Mouse (Mus musculus) CH12.LX (cell line): ENCODE data around the gene Spc24. TPM values are rescaled to one million over a fixed set of nuclear protein-coding genes. Genes with fewer than 3 reads are reported as not detected.
"Not testable (repeated sequence)": the region's sequence is repeated elsewhere in the genome, so short reads cannot be mapped to it uniquely, and the experiment has no call there.

Source experiments
- DNase-seq: peaks from one replicate; pipeline ENCODE4 v3.0.0-alpha.2; 2013; ENCODE audit errors: extremely low read depth
- H3K27ac ChIP-seq: 2 replicates; pipeline ENCODE4 v1.5.1; 2012; ENCODE audit warnings: low read depth, mild to moderate bottlenecking, control low read depth, moderate library complexity; ENCODE audit not compliant: insufficient read depth
- H3K27me3 ChIP-seq: replicated peaks from 2 replicates; pipeline ENCODE3; 2012; ENCODE audit warnings: inconsistent platforms
- H3K36me3 ChIP-seq, 2 experiments: replicated peaks in 1 of 2; 2 replicates each; pipeline versions ENCODE3 to v1.6.1; 2012; ENCODE audit warnings: inconsistent platforms in 1 of 2, low read length in 1 of 2, mild to moderate bottlenecking in 1 of 2, mixed read lengths in 1 of 2, moderate library complexity in 1 of 2; ENCODE audit not compliant: control insufficient read depth in 1 of 2, insufficient read depth in 1 of 2
- H3K4me1 ChIP-seq, 2 experiments: 2 replicates each; pipeline ENCODE4 v1.6.1; 2012; ENCODE audit warnings: inconsistent platforms in 1 of 2, moderate library complexity in 1 of 2; ENCODE audit not compliant: insufficient read depth in 2 of 2, control insufficient read depth in 1 of 2
- H3K4me2 ChIP-seq: 2 replicates; pipeline ENCODE4 v1.6.1; 2012; ENCODE audit warnings: low read depth, mild to moderate bottlenecking, control low read depth; ENCODE audit not compliant: poor library complexity, insufficient read depth, severe bottlenecking
- H3K4me3 ChIP-seq, 3 experiments: fragments of 150-350 bp in 1 of 3; sonication (generic) in 1 of 3; replicated peaks in 1 of 3; 2 replicates each; pipeline versions ENCODE3 to v1.5.1; 2011 to 2012; ENCODE audit warnings: low read depth in 2 of 3, low read length in 2 of 3, mild to moderate bottlenecking in 2 of 3, moderate library complexity in 2 of 3, control low read depth in 1 of 3, improper control_type of control experiment in 1 of 3, inconsistent platforms in 1 of 3, mixed read lengths in 1 of 3; ENCODE audit not compliant: poor library complexity in 1 of 3
- H3K79me2 ChIP-seq: replicated peaks from 2 replicates; pipeline ENCODE4 v1.6.1; 2012; ENCODE audit warnings: mild to moderate bottlenecking, moderate library complexity; ENCODE audit not compliant: control insufficient read depth, poor library complexity, insufficient read depth, severe bottlenecking; ENCODE audit errors: extremely low read depth
- H3K9ac ChIP-seq: 2 replicates; pipeline ENCODE4 v1.6.1; 2012; ENCODE audit warnings: low read depth, mild to moderate bottlenecking, control low read depth, moderate library complexity; ENCODE audit not compliant: insufficient read depth
- H3K9me3 ChIP-seq: replicated peaks from 2 replicates; pipeline ENCODE3; 2012; ENCODE audit warnings: low read length, inconsistent platforms, mixed read lengths
- BHLHE40 ChIP-seq: IDR thresholded peaks from 2 replicates; pipeline ENCODE4 v1.6.1; 2011; ENCODE audit warnings: mild to moderate bottlenecking, low read depth, low read length, improper control_type of control experiment
- ELF1 ChIP-seq: IDR thresholded peaks from 2 replicates; pipeline ENCODE4 v1.6.1; 2014; ENCODE audit warnings: low read depth, mild to moderate bottlenecking, inconsistent platforms, low read length, improper control_type of control experiment
- ETS1 ChIP-seq: conservative IDR thresholded peaks from 2 replicates; pipeline ENCODE4 v1.6.1; 2012; ENCODE audit warnings: low read depth, mild to moderate bottlenecking, inconsistent platforms, low read length, improper control_type of control experiment, moderate library complexity
- GABPA ChIP-seq: IDR thresholded peaks from 2 replicates; pipeline ENCODE4 v1.6.1; 2012; ENCODE audit warnings: low read depth, low read length, improper control_type of control experiment, inconsistent platforms; ENCODE audit not compliant: insufficient replicate concordance
- IRF4 ChIP-seq: IDR thresholded peaks from 2 replicates; pipeline ENCODE4 v1.6.1; 2014; ENCODE audit warnings: low read depth, mild to moderate bottlenecking, inconsistent platforms, low read length, improper control_type of control experiment
- JUN ChIP-seq: IDR thresholded peaks from 2 replicates; pipeline ENCODE4 v1.6.1; 2011; ENCODE audit warnings: low read depth, mild to moderate bottlenecking, low read length, improper control_type of control experiment, moderate library complexity; ENCODE audit not compliant: insufficient read depth
- KAT2A ChIP-seq: IDR thresholded peaks from 2 replicates; pipeline ENCODE4 v1.6.1; 2012; ENCODE audit warnings: low read length, improper control_type of control experiment, inconsistent platforms; ENCODE audit not compliant: insufficient replicate concordance
- MAFK ChIP-seq: IDR thresholded peaks from 2 replicates; pipeline ENCODE4 v1.6.1; 2011; ENCODE audit warnings: low read length, improper control_type of control experiment; ENCODE audit not compliant: insufficient replicate concordance
- MEF2A ChIP-seq: IDR thresholded peaks from 2 replicates; pipeline ENCODE4 v1.6.1; 2014; ENCODE audit warnings: low read depth, mild to moderate bottlenecking, inconsistent platforms, low read length, improper control_type of control experiment, borderline replicate concordance
- MXI1 ChIP-seq: IDR thresholded peaks from 2 replicates; pipeline ENCODE4 v1.6.1; 2011; ENCODE audit warnings: mild to moderate bottlenecking, low read depth, low read length, improper control_type of control experiment
- NELFE ChIP-seq: IDR thresholded peaks from 2 replicates; pipeline ENCODE4 v1.6.1; 2011; ENCODE audit warnings: low read depth, low read length, improper control_type of control experiment
- NRF1 ChIP-seq: IDR thresholded peaks from 2 replicates; pipeline ENCODE4 v1.6.1; 2014; ENCODE audit warnings: low read depth, mild to moderate bottlenecking, inconsistent platforms, low read length, improper control_type of control experiment, moderate library complexity
- POLR2A ChIP-seq: IDR thresholded peaks from 2 replicates; pipeline ENCODE4 v1.6.1; 2011; ENCODE audit warnings: low read depth, mild to moderate bottlenecking, improper control_type of control experiment, low read length
- RAD21 ChIP-seq: IDR thresholded peaks from 2 replicates; pipeline ENCODE4 v1.6.1; 2011; ENCODE audit warnings: low read depth, mild to moderate bottlenecking, low read length, improper control_type of control experiment, moderate library complexity
- SIN3A ChIP-seq: IDR thresholded peaks from 2 replicates; pipeline ENCODE4 v1.6.1; 2012; ENCODE audit warnings: low read length, improper control_type of control experiment, inconsistent platforms
- SMC3 ChIP-seq: IDR thresholded peaks from 2 replicates; pipeline ENCODE4 v1.6.1; 2011; ENCODE audit warnings: low read depth, low read length, improper control_type of control experiment
- TBP ChIP-seq: conservative IDR thresholded peaks from 2 replicates; pipeline ENCODE4 v1.6.1; 2011; ENCODE audit warnings: low read depth, low read length, improper control_type of control experiment
- UBTF ChIP-seq: IDR thresholded peaks from 2 replicates; pipeline ENCODE4 v1.6.1; 2012; ENCODE audit warnings: low read depth, mild to moderate bottlenecking, inconsistent platforms, low read length, improper control_type of control experiment, moderate library complexity
- USF1 ChIP-seq: IDR thresholded peaks from 2 replicates; pipeline ENCODE4 v1.6.1; 2014; ENCODE audit warnings: low read depth, mild to moderate bottlenecking, inconsistent platforms, low read length, improper control_type of control experiment
- ZKSCAN1 ChIP-seq: IDR thresholded peaks from 2 replicates; pipeline ENCODE4 v1.6.1; 2012; ENCODE audit warnings: low read depth, inconsistent platforms, low read length, improper control_type of control experiment, borderline replicate concordance
- ZMIZ1 ChIP-seq: IDR thresholded peaks from 2 replicates; pipeline ENCODE4 v1.6.1; 2012; ENCODE audit warnings: low read depth, mild to moderate bottlenecking, inconsistent platforms, low read length, improper control_type of control experiment
- dilution Hi-C: fragments of 300-500 bp; cut with MboI; formaldehyde crosslinking; loops from 2 replicates; pipeline ENCODE4 v1.14.3; 2020; ENCODE audit warnings: low sequenced_read_pairs; ENCODE audit not compliant: extremely low pct_unique_long_range_greater_than_20kb, extremely low pct_ligation_motif_present
- in situ Hi-C: fragments of 300-500 bp; cut with MboI; formaldehyde crosslinking; loops from 3 replicates; pipeline ENCODE4 v1.14.3; 2019; ENCODE audit warnings: low sequenced_read_pairs, low pct_ligation_motif_present, low pct_unique_long_range_greater_than_20kb, mixed read lengths
- polyA plus RNA-seq: library from polyadenylated mRNA; unstranded; fragments of >175 nt; gene quantifications from 2 replicates; pipeline ENCODE4 v1.2.1, GENCODE M21; 2012; ENCODE audit warnings: low read depth; ENCODE audit not compliant: insufficient read length
- total RNA-seq, 2 experiments: library from RNA; depleted of rRNA; stranded (reverse); fragments of 300-350 nt in 1 of 2; fragments of >200 nt in 1 of 2; gene quantifications; 2 replicates each; pipeline ENCODE4 v1.2.3; 2012 to 2014

Spc24 gene
- total and polyA plus RNA-seq, 3 experiments = 74.3 to 83.2 (median 82.7) TPM

GRCm38 (mm10) chr9:21794925-21795324 is 34.8 kb upstream of the Spc24 start:
- DNase-seq = no peak
- dilution Hi-C loops = no loop called here
- Histone ChIP-seq H3K9me3 (no peaks in the 10 kb centered on the region), H3K4me1 (peaks cover 0 to 15% of the 10 kb centered on the region in 2 experiments; a peak in 2 of 4 replicates), H3K27ac (no peak overlapping the region), H3K36me3 (peaks cover 0 to 3% of the 10 kb centered on the region in 2 experiments), H3K4me3 (no peak overlapping the region), H3K4me2 (no peak overlapping the region), H3K79me2 (no peaks in the 10 kb centered on the region), H3K9ac (no peak overlapping the region), H3K27me3 (peaks cover 28% of the 10 kb centered on the region)
- in situ Hi-C loops = no loop called here
- TF ChIP-seq SMC3 = no peak
- no peak for TF ChIP-seq ZMIZ1
- TF ChIP-seq RAD21 = no peak
- no peak for TF ChIP-seq NELFE
- no peak for TF ChIP-seq MEF2A
- no peak for TF ChIP-seq ZKSCAN1
- no peak for TF ChIP-seq MAFK
- no peak for TF ChIP-seq GABPA
- no peak for TF ChIP-seq UBTF
- no peak for TF ChIP-seq NRF1
- no peak for TF ChIP-seq BHLHE40
- TF ChIP-seq USF1 = no peak
- no peak for TF ChIP-seq ETS1
- no peak for TF ChIP-seq POLR2A
- TF ChIP-seq SIN3A = no peak
- no peak for TF ChIP-seq ELF1
- TF ChIP-seq IRF4 = no peak
- TF ChIP-seq TBP = no peak
- no peak for TF ChIP-seq KAT2A
- no peak for TF ChIP-seq JUN

- Histone ChIP-seq H3K27ac (no peak overlapping the region), H3K4me3 (no peak overlapping the region), H3K9ac (no peak overlapping the region), H3K36me3 (peaks cover 0 to 3% of the 10 kb centered on the region in 2 experiments), H3K79me2 (no peaks in the 10 kb centered on the region), H3K4me1 (peaks cover 0 to 15% of the 10 kb centered on the region in 2 experiments; a peak in 2 of 4 replicates), H3K27me3 (peaks cover 24% of the 10 kb centered on the region), H3K4me2 (no peak overlapping the region), H3K9me3 (no peaks in the 10 kb centered on the region)
- DNase-seq = no peak
- no peak for TF ChIP-seq BHLHE40
- no peak for TF ChIP-seq MXI1
- no peak for TF ChIP-seq IRF4
- in situ Hi-C loops = no loop called here
- dilution Hi-C loops = no loop called here
Observed at GRCm38 (mm10) chr9:21794344-21794834, 34.3 kb upstream of the Spc24 start.

GRCm38 (mm10) chr9:21793507-21793906 is 33.4 kb upstream of the Spc24 start:
- H3K4me1 ChIP-seq, H3K4me2 ChIP-seq, in situ Hi-C loops, DNase-seq, H3K4me3 ChIP-seq, dilution Hi-C loops, H3K9ac ChIP-seq, H3K27ac ChIP-seq, H3K79me2 ChIP-seq, H3K9me3 ChIP-seq, H3K36me3 ChIP-seq: not testable (repeated sequence)
- peaks cover 16% of the 10 kb centered on the region for H3K27me3 ChIP-seq
